Mouse (Mus musculus): Measurements from ENCODE around the gene Gtpbp2. TPM values are rescaled to one million over a fixed set of nuclear protein-coding genes. Genes with fewer than 3 reads are reported as not detected.

Gtpbp2 gene
- total RNA-seq (2018; cell fraction: chromatin; rRNA removed), result 1,000 to 10,000 TPM in 13 of 26 experiments, 100 to 1,000 TPM in 13; 317 to 1,615 (median 821) TPM
- total RNA-seq (2018; cell fraction: cytosol; rRNA removed), result 100 to 1,000 TPM in 5 of 26 experiments, 10 to 100 TPM in 21; 22.3 to 134 (median 66.4) TPM
- 1,000 to 10,000 TPM in 2 of 26 experiments, 100 to 1,000 TPM in 24; 217 to 1,101 (median 381) TPM for total RNA-seq (2018; cell fraction: nucleus; rRNA removed)
- polyA plus RNA-seq (2018), result 28.2 to 71.1 TPM (median 37.1 TPM) in 3 replicates

- peaks cover 14% of the 10 kb centered on the region; the same call in 1 of the 2 replicates for H3K36me3 ChIP-seq (ENCODE audit: inconsistent target)
- WGBS (ENCODE audit: missing documents), result under 1% methylated on average over 23 of the region's 23 CpGs
Measured at GRCm38 (mm10) chr17:46160686-46161085, at the start of gene Gtpbp2. Gene Gtpbp2 (plus strand): TSS chr17:46161032.

GRCm38 (mm10) chr17:46115489-46115888, 45.3 kb upstream of the Gtpbp2 start:
- Histone ChIP-seq H3K79me2 (ENCODE audit: inconsistent target) (peaks cover 58% of the 10 kb centered on the region), H3K36me3 (ENCODE audit: inconsistent target) (peaks cover 30% of the 10 kb centered on the region; the same call in 1 of the 2 replicates), H3K4me3 (ENCODE audit: inconsistent target) (no peak overlapping the region), H3K27ac (no peak overlapping the region)
- 86% methylated on average over 2 of the region's 2 CpGs for WGBS (ENCODE audit: missing documents)

More at GRCm38 (mm10) chr17:46160686-46161085, at the start of gene Gtpbp2:
- peak within 1 kb of the TSS; percentile 80 for H3K27ac ChIP-seq
- H3K79me2 ChIP-seq (ENCODE audit: inconsistent target), result peaks cover 36% of the 10 kb centered on the region
- H3K4me3 ChIP-seq (ENCODE audit: inconsistent target), result peak within 1 kb of the TSS; percentile 98

GRCm38 (mm10) chr17:46116138-46116537, 44.7 kb upstream of the Gtpbp2 start:
- Histone ChIP-seq H3K4me3 (ENCODE audit: inconsistent target) (no peak overlapping the region), H3K36me3 (ENCODE audit: inconsistent target) (peaks cover 30% of the 10 kb centered on the region; the same call in 1 of the 2 replicates), H3K27ac (no peak overlapping the region), H3K79me2 (ENCODE audit: inconsistent target) (peaks cover 56% of the 10 kb centered on the region)
- 96% methylated on average over 11 of the region's 11 CpGs for WGBS (ENCODE audit: missing documents)

GRCm38 (mm10) chr17:46116881-46117280, 44.0 kb upstream of the Gtpbp2 start:
- Histone ChIP-seq H3K4me3 (ENCODE audit: inconsistent target) (no peak overlapping the region), H3K36me3 (ENCODE audit: inconsistent target) (peaks cover 30% of the 10 kb centered on the region; the same call in 1 of the 2 replicates), H3K27ac (no peak overlapping the region), H3K79me2 (ENCODE audit: inconsistent target) (peaks cover 48% of the 10 kb centered on the region)
- 98% methylated on average over 3 of the region's 3 CpGs for WGBS (ENCODE audit: missing documents)

GRCm38 (mm10) chr17:46117623-46118422, 43.0 kb upstream of the Gtpbp2 start:
- Histone ChIP-seq H3K79me2 (ENCODE audit: inconsistent target) (peaks cover 39% of the 10 kb centered on the region), H3K36me3 (ENCODE audit: inconsistent target) (peaks cover 35% of the 10 kb centered on the region; the same call in 1 of the 2 replicates), H3K4me3 (ENCODE audit: inconsistent target) (no peak overlapping the region), H3K27ac (no peak overlapping the region)
- 95% methylated on average over 13 of the region's 13 CpGs for WGBS (ENCODE audit: missing documents)

- Histone ChIP-seq H3K4me3 (ENCODE audit: inconsistent target) (no peak overlapping the region), H3K79me2 (ENCODE audit: inconsistent target) (peaks cover 33% of the 10 kb centered on the region), H3K27ac (no peak overlapping the region), H3K36me3 (ENCODE audit: inconsistent target) (peaks cover 41% of the 10 kb centered on the region; the same call in 1 of the 2 replicates)
- WGBS (ENCODE audit: missing documents), result 92% methylated on average over 4 of the region's 4 CpGs
Measured at GRCm38 (mm10) chr17:46118423-46118850, 42.4 kb upstream of the Gtpbp2 start.

- Histone ChIP-seq H3K36me3 (ENCODE audit: inconsistent target) (peaks cover 53% of the 10 kb centered on the region), H3K27ac (no peak overlapping the region), H3K4me3 (ENCODE audit: inconsistent target) (no peak overlapping the region), H3K79me2 (ENCODE audit: inconsistent target) (peaks cover 21% of the 10 kb centered on the region)
- 92% methylated on average over 9 of the region's 10 CpGs for WGBS (ENCODE audit: missing documents)
Measured at GRCm38 (mm10) chr17:46119641-46120040, 41.2 kb upstream of the Gtpbp2 start.

GRCm38 (mm10) chr17:46122791-46123190, 38.0 kb upstream of the Gtpbp2 start:
- Histone ChIP-seq H3K79me2 (ENCODE audit: inconsistent target) (no peaks in the 10 kb centered on the region), H3K4me3 (ENCODE audit: inconsistent target) (no peak overlapping the region), H3K36me3 (ENCODE audit: inconsistent target) (peaks cover 81% of the 10 kb centered on the region), H3K27ac (no peak overlapping the region)
- 90% methylated on average over 4 of the region's 4 CpGs for WGBS (ENCODE audit: missing documents)

- Histone ChIP-seq H3K36me3 (ENCODE audit: inconsistent target) (peaks cover 81% of the 10 kb centered on the region), H3K4me3 (ENCODE audit: inconsistent target) (no peak overlapping the region)
- WGBS (ENCODE audit: missing documents), result 98% methylated on average over 4 of the region's 4 CpGs
Measured at GRCm38 (mm10) chr17:46123285-46123684, 37.5 kb upstream of the Gtpbp2 start.

GRCm38 (mm10) chr17:46123953-46124700, 36.7 kb upstream of the Gtpbp2 start:
- no peak overlapping the region for H3K27ac ChIP-seq
- no peaks in the 10 kb centered on the region for H3K79me2 ChIP-seq (ENCODE audit: inconsistent target)
- WGBS (ENCODE audit: missing documents), result 96% methylated on average over 12 of the region's 12 CpGs
- H3K36me3 ChIP-seq (ENCODE audit: inconsistent target), result peaks cover 81% of the 10 kb centered on the region
- H3K4me3 ChIP-seq (ENCODE audit: inconsistent target), result no peak overlapping the region

More at GRCm38 (mm10) chr17:46123285-46123684, 37.5 kb upstream of the Gtpbp2 start:
- Histone ChIP-seq H3K79me2 (ENCODE audit: inconsistent target) (no peaks in the 10 kb centered on the region), H3K27ac (no peak overlapping the region)

- 92% methylated on average over 6 of the region's 6 CpGs for WGBS (ENCODE audit: missing documents)
- Histone ChIP-seq H3K4me3 (ENCODE audit: inconsistent target) (no peak overlapping the region), H3K36me3 (ENCODE audit: inconsistent target) (peaks cover 75% of the 10 kb centered on the region), H3K79me2 (ENCODE audit: inconsistent target) (no peaks in the 10 kb centered on the region), H3K27ac (no peak overlapping the region)
Measured at GRCm38 (mm10) chr17:46126608-46127007, 34.2 kb upstream of the Gtpbp2 start.

- no peaks in the 10 kb centered on the region for H3K79me2 ChIP-seq (ENCODE audit: inconsistent target)
- 97% methylated on average over 6 of the region's 6 CpGs for WGBS (ENCODE audit: missing documents)
- H3K27ac ChIP-seq, result no peak overlapping the region
- H3K36me3 ChIP-seq (ENCODE audit: inconsistent target), result peaks cover 69% of the 10 kb centered on the region
- no peak overlapping the region for H3K4me3 ChIP-seq (ENCODE audit: inconsistent target)
Measured at GRCm38 (mm10) chr17:46127814-46128493, 32.9 kb upstream of the Gtpbp2 start.

GRCm38 (mm10) chr17:46129741-46130498, 30.9 kb upstream of the Gtpbp2 start:
- H3K4me3 ChIP-seq (ENCODE audit: inconsistent target), result no peak overlapping the region
- WGBS (ENCODE audit: missing documents), result 93% methylated on average over 13 of the region's 13 CpGs
- no peaks in the 10 kb centered on the region for H3K79me2 ChIP-seq (ENCODE audit: inconsistent target)
- H3K36me3 ChIP-seq (ENCODE audit: inconsistent target), result peaks cover 49% of the 10 kb centered on the region; the same call in 1 of the 2 replicates
- H3K27ac ChIP-seq, result no peak overlapping the region
